Mouse (Mus musculus) myocyte (in vitro differentiated cells): ENCODE data around the gene Zscan29.

Source experiments
- CEBPB ChIP-seq: IDR thresholded peaks from 2 replicates; pipeline ENCODE4 v1.6.1; 2011; ENCODE audit warnings: mild to moderate bottlenecking, moderate library complexity; ENCODE audit not compliant: poor library complexity, insufficient read depth, severe bottlenecking
- E2F4 ChIP-seq: IDR thresholded peaks from one replicate; pipeline ENCODE4 v1.6.1; 2011; ENCODE audit warnings: mild to moderate bottlenecking, control low read depth, moderate library complexity; ENCODE audit not compliant: insufficient read depth
- MAX ChIP-seq: IDR thresholded peaks from one replicate; pipeline ENCODE4 v1.6.1; 2011; ENCODE audit warnings: low read depth, mild to moderate bottlenecking, control low read depth
- MYOD1 ChIP-seq, 3 experiments: IDR thresholded peaks; one replicate each; pipeline ENCODE4 v1.6.1; 2011; ENCODE audit warnings: control low read depth in 2 of 3, low read depth in 2 of 3, mild to moderate bottlenecking in 2 of 3, moderate library complexity in 1 of 3; ENCODE audit not compliant: insufficient read length in 2 of 3, control insufficient read depth in 1 of 3
- MYOG ChIP-seq, 3 experiments: IDR thresholded peaks; one replicate each; pipeline ENCODE4 v1.6.1; 2011; ENCODE audit warnings: control low read depth in 2 of 3, low read depth in 2 of 3, mild to moderate bottlenecking in 2 of 3; ENCODE audit not compliant: insufficient read length in 2 of 3, control insufficient read depth in 1 of 3, insufficient read depth in 1 of 3
- POLR2A ChIP-seq: IDR thresholded peaks from one replicate; pipeline ENCODE4 v1.6.1; 2011; ENCODE audit warnings: low read depth, mild to moderate bottlenecking, control low read depth, moderate library complexity; ENCODE audit not compliant: insufficient read length
- POLR2AphosphoS2 ChIP-seq: IDR thresholded peaks from one replicate; pipeline ENCODE4 v1.6.1; 2011; ENCODE audit warnings: low read depth, control low read depth; ENCODE audit not compliant: insufficient read length
- REST ChIP-seq: IDR thresholded peaks from one replicate; pipeline ENCODE4 v1.6.1; 2011; ENCODE audit warnings: mild to moderate bottlenecking, control low read depth, moderate library complexity; ENCODE audit not compliant: insufficient read depth, insufficient read length
- SRF ChIP-seq: IDR thresholded peaks from one replicate; pipeline ENCODE4 v1.6.1; 2011; ENCODE audit warnings: low read depth; ENCODE audit not compliant: control insufficient read depth, insufficient read length
- TCF12 ChIP-seq: IDR thresholded peaks from one replicate; pipeline ENCODE4 v1.6.1; 2011; ENCODE audit warnings: mild to moderate bottlenecking, control low read depth; ENCODE audit not compliant: poor library complexity, insufficient read depth, severe bottlenecking
- TCF3 ChIP-seq: IDR thresholded peaks from one replicate; pipeline ENCODE4 v1.6.1; 2011; ENCODE audit warnings: low read depth, control low read depth; ENCODE audit not compliant: insufficient read length
- USF1 ChIP-seq: IDR thresholded peaks from one replicate; pipeline ENCODE4 v1.6.1; 2011; ENCODE audit warnings: low read depth, mild to moderate bottlenecking, control low read depth, moderate library complexity

GRCm38 (mm10) chr2:121170481-121170971 lies 399 bp downstream of the Zscan29 start, which contains the start of gene Tubgcp4:
- TF ChIP-seq POLR2AphosphoS2, result no peak
- TF ChIP-seq POLR2A, result no peak
- TF ChIP-seq TCF12, result no peak
- no peak for TF ChIP-seq MAX
- TF ChIP-seq E2F4, result no peak
- no peak for TF ChIP-seq MYOD1 (IDR thresholded peaks at IDR 0.05; ENCODE audit: control insufficient read depth in 1 of 3, insufficient read length in 2 of 3, low read depth in 2 of 3)
- no peak for TF ChIP-seq USF1
- no peak for TF ChIP-seq CEBPB
- TF ChIP-seq TCF3, result no peak
- no peak for TF ChIP-seq REST
- TF ChIP-seq MYOG (IDR thresholded peaks at IDR 0.05; ENCODE audit: control insufficient read depth in 1 of 3, insufficient read depth in 1 of 3, insufficient read length in 2 of 3, low read depth in 2 of 3), result no peak
- TF ChIP-seq SRF, result no peak
